Mouse (Mus musculus): ENCODE results near the gene Thap8. TPM values are rescaled to one million over a fixed set of nuclear protein-coding genes. Genes with fewer than 3 reads are reported as not detected.

Thap8 gene
- polyA plus RNA-seq, 1 experiment from 2014 or later, result 0.72 TPM

DNA sequence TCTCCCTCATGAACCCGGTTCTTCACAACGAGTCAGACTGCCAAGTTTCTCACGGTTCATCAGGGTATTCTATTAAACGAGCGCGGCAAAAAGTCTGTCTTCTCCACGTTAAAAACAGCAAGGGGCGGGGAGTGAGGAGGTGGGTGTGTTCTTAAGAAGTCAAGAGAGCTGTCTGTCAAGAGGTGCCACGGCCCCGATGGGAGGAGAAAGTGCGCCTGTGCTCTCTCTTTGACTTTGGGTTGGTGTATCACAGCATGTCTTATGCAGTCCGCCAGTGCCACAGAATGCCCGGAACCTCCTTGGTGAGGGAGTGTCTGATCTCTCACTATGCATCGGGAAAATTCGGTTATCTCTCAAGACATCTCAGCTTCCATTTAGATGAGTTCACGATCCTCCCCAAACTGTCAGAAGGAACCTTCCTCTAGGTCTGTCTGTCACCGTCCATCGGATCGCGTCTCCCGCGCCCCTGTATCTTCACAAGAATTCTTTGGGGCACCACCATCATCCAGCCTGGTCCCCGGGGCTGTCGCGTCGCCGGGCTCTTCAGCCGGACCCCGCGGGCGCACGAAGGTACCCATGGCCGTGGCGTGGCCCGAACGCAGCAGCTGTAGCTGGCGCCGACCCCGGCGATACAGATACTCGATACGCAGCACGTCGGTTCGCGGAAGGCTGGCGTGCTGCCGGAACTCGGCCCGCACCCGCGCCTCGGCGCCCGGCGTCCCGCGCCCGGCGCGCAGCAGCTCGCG is 41.8 kb downstream of the Thap8 start, which contains the start of gene E130208F15Rik:
E130208F15Rik (plus strand) TSS at position 202 of the 746 bp plus-strand sequence.
- peak within 1 kb of the TSS; percentile 80 to 83 for H3K4me3 ChIP-seq (ENCODE audit: control insufficient read depth in 1 of 2, insufficient read depth in 1 of 2, low read depth in 1 of 2, low read length in 2 of 2)
- H3K36me3 ChIP-seq (ENCODE audit: control insufficient read depth, insufficient read depth, low read length), result no peaks in the 10 kb centered on the region
- peak within 1 kb of the TSS; percentile 93 for H3K9ac ChIP-seq (ENCODE audit: low read length)
- peak within 1 kb of the TSS; percentile 88 to 92 for H3K27ac ChIP-seq (replicated peaks in 1 of 2; ENCODE audit: control insufficient read depth in 1 of 2, insufficient read depth in 1 of 2, low read depth in 2 of 2, low read length in 2 of 2)
- H3K9me3 ChIP-seq (ENCODE audit: control insufficient read depth, low read length), result no peaks in the 10 kb centered on the region
- peak; percentile 38 for ATAC-seq (ENCODE audit: insufficient number of reproducible peaks, insufficient read depth, low FRiP score, low read depth)
- H3K4me1 ChIP-seq (ENCODE audit: control insufficient read depth in 2 of 2, insufficient read depth in 2 of 2, low read length in 2 of 2), result peaks cover 3 to 14% of the 10 kb centered on the region in 2 experiments; a peak in 3 of 4 replicates
- H3K27me3 ChIP-seq (ENCODE audit: control insufficient read depth, insufficient read depth, low read length), result no peaks in the 10 kb centered on the region
- H3K4me2 ChIP-seq (ENCODE audit: low read length), result peak within 1 kb of the TSS; percentile 89
- under 1% methylated on average over 63 of the region's 63 CpGs for WGBS

DNA sequence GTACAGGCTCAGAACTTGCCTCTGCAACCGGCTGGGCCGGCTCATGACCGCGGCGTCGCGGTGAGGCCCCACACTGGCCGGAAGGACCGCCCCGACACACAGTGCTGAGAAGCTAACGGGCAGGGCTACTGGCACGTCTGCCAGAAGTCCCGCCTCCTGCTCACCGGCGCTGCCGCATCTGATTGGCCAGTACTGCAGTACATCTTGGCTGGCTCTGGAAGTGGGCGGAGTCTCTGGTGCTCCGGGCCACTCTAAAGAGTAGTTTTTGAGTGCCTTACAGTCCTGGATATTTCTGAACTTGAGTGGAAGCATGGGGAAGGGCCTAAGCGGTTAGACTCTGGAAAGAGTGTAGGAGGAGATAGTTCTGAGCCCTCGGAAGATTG is 42.4 kb downstream of the Thap8 start:
- no peaks in the 10 kb centered on the region for H3K36me3 ChIP-seq (ENCODE audit: control insufficient read depth, insufficient read depth, low read length)
- peak; percentile 98 for ATAC-seq (ENCODE audit: insufficient number of reproducible peaks, insufficient read depth, low FRiP score, low read depth)
- no peaks in the 10 kb centered on the region for H3K27me3 ChIP-seq (ENCODE audit: control insufficient read depth, insufficient read depth, low read length)
- WGBS, result under 1% methylated on average over 20 of the region's 20 CpGs
- peak overlapping the region; percentile 80 to 83 for H3K4me3 ChIP-seq (ENCODE audit: control insufficient read depth in 1 of 2, insufficient read depth in 1 of 2, low read depth in 1 of 2, low read length in 2 of 2)
- peaks cover 6 to 19% of the 10 kb centered on the region in 2 experiments for H3K4me1 ChIP-seq (ENCODE audit: control insufficient read depth in 2 of 2, insufficient read depth in 2 of 2, low read length in 2 of 2)
- no peaks in the 10 kb centered on the region for H3K9me3 ChIP-seq (ENCODE audit: control insufficient read depth, low read length)
- H3K27ac ChIP-seq (replicated peaks in 1 of 2; ENCODE audit: control insufficient read depth in 1 of 2, insufficient read depth in 1 of 2, low read depth in 2 of 2, low read length in 2 of 2), result peak overlapping the region; percentile 88 to 92
- peak overlapping the region; percentile 89 for H3K4me2 ChIP-seq (ENCODE audit: low read length)
- H3K9ac ChIP-seq (ENCODE audit: low read length), result peak overlapping the region; percentile 93

DNA sequence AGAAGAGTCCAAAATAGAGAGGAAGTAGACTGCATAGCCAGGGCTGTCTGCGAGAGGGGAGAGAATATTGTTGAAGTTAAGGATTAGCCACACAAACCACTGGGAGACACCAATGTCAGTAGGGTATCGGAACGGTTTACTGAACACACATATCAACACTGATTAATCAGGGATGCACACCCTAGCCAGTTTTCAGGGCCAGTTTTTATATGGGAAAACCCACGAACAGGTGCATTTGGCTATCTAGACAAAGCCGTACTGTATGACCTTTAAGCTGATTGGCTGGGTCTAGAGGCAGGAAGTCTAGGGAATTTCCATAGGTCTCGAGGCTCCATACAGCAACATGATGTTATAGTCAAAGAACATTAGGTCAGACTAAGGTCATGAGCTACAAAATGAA is 43.0 kb downstream of the Thap8 start:
- Histone ChIP-seq H3K36me3 (ENCODE audit: control insufficient read depth, insufficient read depth, low read length) (no peaks in the 10 kb centered on the region), H3K9ac (ENCODE audit: low read length) (peak overlapping the region; percentile 72), H3K4me3 (ENCODE audit: control insufficient read depth in 1 of 2, insufficient read depth in 1 of 2, low read depth in 1 of 2, low read length in 2 of 2) (peak overlapping the region; percentile 39 to 80), H3K4me1 (ENCODE audit: control insufficient read depth in 2 of 2, insufficient read depth in 2 of 2, low read length in 2 of 2) (peaks cover 6 to 25% of the 10 kb centered on the region in 2 experiments), H3K27me3 (ENCODE audit: control insufficient read depth, insufficient read depth, low read length) (no peaks in the 10 kb centered on the region), H3K9me3 (ENCODE audit: control insufficient read depth, low read length) (no peaks in the 10 kb centered on the region), H3K27ac (replicated peaks in 1 of 2; ENCODE audit: control insufficient read depth in 1 of 2, insufficient read depth in 1 of 2, low read depth in 2 of 2, low read length in 2 of 2) (peak overlapping the region; percentile 86 to 92), H3K4me2 (ENCODE audit: low read length) (peak overlapping the region; percentile 89)
- WGBS, result 34% methylated on average over 6 of the region's 6 CpGs
- ATAC-seq (ENCODE audit: insufficient number of reproducible peaks, insufficient read depth, low FRiP score, low read depth), result no peak

DNA sequence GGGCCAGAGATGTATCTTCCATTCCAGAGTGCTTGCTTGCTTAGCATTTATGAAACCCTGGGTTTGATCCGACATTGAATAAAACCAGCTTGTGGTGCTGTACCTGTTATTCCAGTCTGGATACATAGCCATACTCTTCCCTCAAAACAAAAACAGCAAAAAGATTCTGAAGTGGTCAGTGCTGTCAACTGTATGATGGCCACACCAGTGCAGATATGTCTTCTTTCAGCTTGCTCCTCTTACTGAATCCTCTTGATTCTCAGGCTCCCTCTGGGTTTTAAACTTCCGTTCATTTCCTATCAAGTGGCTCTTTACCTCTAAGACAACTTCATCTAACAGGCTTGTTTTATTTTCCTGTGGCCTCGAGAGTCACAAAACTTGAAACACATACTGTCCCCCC is 43.9 kb downstream of the Thap8 start, which contains the start of gene Sdhaf1:
Sdhaf1 (minus strand) TSS at position 101 of the 400 bp plus-strand sequence.
- ATAC-seq (ENCODE audit: insufficient number of reproducible peaks, insufficient read depth, low FRiP score, low read depth), result no peak
- Histone ChIP-seq H3K4me2 (ENCODE audit: low read length) (peak within 1 kb of the TSS; percentile 89), H3K9me3 (ENCODE audit: control insufficient read depth, low read length) (no peaks in the 10 kb centered on the region), H3K9ac (ENCODE audit: low read length) (peak within 1 kb of the TSS; percentile 72), H3K4me1 (ENCODE audit: control insufficient read depth in 2 of 2, insufficient read depth in 2 of 2, low read length in 2 of 2) (peaks cover 8 to 27% of the 10 kb centered on the region in 2 experiments), H3K27ac (replicated peaks in 1 of 2; ENCODE audit: control insufficient read depth in 1 of 2, insufficient read depth in 1 of 2, low read depth in 2 of 2, low read length in 2 of 2) (peak within 1 kb of the TSS; percentile 86 to 92), H3K36me3 (ENCODE audit: control insufficient read depth, insufficient read depth, low read length) (no peaks in the 10 kb centered on the region), H3K4me3 (ENCODE audit: control insufficient read depth in 1 of 2, insufficient read depth in 1 of 2, low read depth in 1 of 2, low read length in 2 of 2) (peak within 1 kb of the TSS; percentile 39 to 80; a peak in 3 of 4 replicates), H3K27me3 (ENCODE audit: control insufficient read depth, insufficient read depth, low read length) (no peaks in the 10 kb centered on the region)
- 79% methylated on average over 3 of the region's 3 CpGs for WGBS

DNA sequence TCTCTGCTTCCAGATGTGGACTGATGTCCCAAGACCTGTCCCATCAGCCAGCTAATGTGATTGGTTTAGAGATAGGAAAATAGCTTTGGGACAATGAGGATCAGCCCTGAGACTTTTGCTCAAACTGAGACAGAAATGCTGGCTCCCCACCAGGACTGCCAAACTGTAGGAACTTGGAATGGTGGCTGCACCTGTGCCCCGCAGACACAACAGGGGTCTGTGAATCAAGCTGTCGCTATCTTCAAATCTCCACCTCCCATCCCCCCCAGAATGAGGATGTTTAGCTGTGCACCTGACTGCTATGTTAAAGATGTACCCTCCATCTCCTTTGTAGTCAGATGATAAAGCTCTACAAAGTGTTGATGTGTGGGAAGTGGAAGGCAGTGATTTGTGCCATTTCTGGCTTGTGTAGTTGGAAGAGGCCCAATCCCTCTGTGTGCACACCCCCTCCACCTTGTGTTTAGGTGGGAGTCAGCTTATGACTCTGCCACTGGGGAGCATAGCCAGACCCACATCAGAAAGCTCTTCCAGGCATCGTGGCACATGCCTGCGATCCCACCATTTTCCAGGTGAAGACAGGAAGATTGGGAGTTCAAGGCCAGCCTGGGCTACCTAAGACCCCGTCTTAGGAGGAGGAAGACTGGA is 44.5 kb downstream of the Thap8 start:
- WGBS, result 75% methylated on average over 5 of the region's 5 CpGs
- H3K36me3 ChIP-seq (ENCODE audit: control insufficient read depth, insufficient read depth, low read length), result no peaks in the 10 kb centered on the region
- H3K9ac ChIP-seq (ENCODE audit: low read length), result no peak overlapping the region
- peaks cover 8 to 27% of the 10 kb centered on the region in 2 experiments for H3K4me1 ChIP-seq (ENCODE audit: control insufficient read depth in 2 of 2, insufficient read depth in 2 of 2, low read length in 2 of 2)
- no peak overlapping the region for H3K4me3 ChIP-seq (ENCODE audit: control insufficient read depth in 1 of 2, insufficient read depth in 1 of 2, low read depth in 1 of 2, low read length in 2 of 2)
- ATAC-seq (ENCODE audit: insufficient number of reproducible peaks, insufficient read depth, low FRiP score, low read depth), result no peak
- H3K27ac ChIP-seq (replicated peaks in 1 of 2; ENCODE audit: control insufficient read depth in 1 of 2, insufficient read depth in 1 of 2, low read depth in 2 of 2, low read length in 2 of 2), result no peak overlapping the region
- H3K4me2 ChIP-seq (ENCODE audit: low read length), result no peak overlapping the region
- H3K9me3 ChIP-seq (ENCODE audit: control insufficient read depth, low read length), result no peaks in the 10 kb centered on the region
- H3K27me3 ChIP-seq (ENCODE audit: control insufficient read depth, insufficient read depth, low read length), result no peaks in the 10 kb centered on the region

DNA sequence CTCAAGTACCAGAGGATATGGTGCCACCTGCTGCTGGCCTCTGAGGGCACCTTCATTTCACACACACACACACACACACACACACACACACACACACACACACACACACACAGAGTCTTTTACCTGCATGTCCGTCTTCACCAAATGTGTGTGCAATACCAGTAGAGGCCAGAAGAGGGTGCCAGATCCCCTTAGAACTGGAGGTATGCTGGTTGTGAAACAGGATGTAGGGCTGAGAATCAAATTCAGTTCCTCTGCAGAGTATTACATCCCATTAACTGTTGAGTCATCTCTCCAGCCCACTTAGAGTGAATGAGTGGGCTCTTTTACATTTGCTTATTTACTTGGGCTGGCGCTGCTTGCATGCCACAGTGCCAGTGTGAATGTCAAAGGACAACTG is 45.5 kb downstream of the Thap8 start:
- Histone ChIP-seq H3K4me3 (ENCODE audit: control insufficient read depth in 1 of 2, insufficient read depth in 1 of 2, low read depth in 1 of 2, low read length in 2 of 2) (no peak overlapping the region), H3K9ac (ENCODE audit: low read length) (no peak overlapping the region), H3K36me3 (ENCODE audit: control insufficient read depth, insufficient read depth, low read length) (no peaks in the 10 kb centered on the region)

DNA sequence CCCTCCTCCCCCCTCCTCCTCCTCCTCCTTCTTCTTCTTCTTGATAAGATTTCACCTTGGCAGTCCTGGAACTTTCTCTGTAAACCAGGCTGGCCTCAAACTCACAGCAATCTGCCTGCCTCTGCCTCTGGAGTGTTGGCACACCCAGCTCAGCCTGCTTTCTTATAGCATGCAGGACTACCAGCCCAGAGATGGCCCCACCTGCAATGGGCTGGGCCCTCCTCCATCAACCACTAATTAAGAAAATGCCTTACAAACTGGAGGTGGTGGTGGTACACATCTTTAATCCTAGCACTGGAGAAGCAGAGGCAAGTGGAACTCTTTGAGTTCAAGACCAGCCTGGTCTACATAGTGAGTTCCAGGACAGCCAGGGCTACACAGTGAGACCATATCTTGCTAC is 46.5 kb downstream of the Thap8 start:
- no peak overlapping the region for H3K4me2 ChIP-seq (ENCODE audit: low read length)
- 0 out of 4 replicates have a peak overlapping the region, but pooled peaks of 1 of the 2 experiments have one; percentile 77 for H3K27ac ChIP-seq (replicated peaks in 1 of 2; ENCODE audit: control insufficient read depth in 1 of 2, insufficient read depth in 1 of 2, low read depth in 2 of 2, low read length in 2 of 2)
- ATAC-seq (ENCODE audit: insufficient number of reproducible peaks, insufficient read depth, low FRiP score, low read depth), result no peak
- no peak overlapping the region for H3K4me3 ChIP-seq (ENCODE audit: control insufficient read depth in 1 of 2, insufficient read depth in 1 of 2, low read depth in 1 of 2, low read length in 2 of 2)
- H3K27me3 ChIP-seq (ENCODE audit: control insufficient read depth, insufficient read depth, low read length), result no peaks in the 10 kb centered on the region
- H3K4me1 ChIP-seq (ENCODE audit: control insufficient read depth in 2 of 2, insufficient read depth in 2 of 2, low read length in 2 of 2), result peaks cover 8 to 22% of the 10 kb centered on the region in 2 experiments
- no peak overlapping the region for H3K9ac ChIP-seq (ENCODE audit: low read length)
- no peaks in the 10 kb centered on the region for H3K9me3 ChIP-seq (ENCODE audit: control insufficient read depth, low read length)
- no peaks in the 10 kb centered on the region for H3K36me3 ChIP-seq (ENCODE audit: control insufficient read depth, insufficient read depth, low read length)

More for the DNA sequence above, 45.5 kb downstream of the Thap8 start:
- no peak overlapping the region for H3K4me2 ChIP-seq (ENCODE audit: low read length)
- H3K27ac ChIP-seq (replicated peaks in 1 of 2; ENCODE audit: control insufficient read depth in 1 of 2, insufficient read depth in 1 of 2, low read depth in 2 of 2, low read length in 2 of 2), result no peak overlapping the region
- H3K27me3 ChIP-seq (ENCODE audit: control insufficient read depth, insufficient read depth, low read length), result no peaks in the 10 kb centered on the region
- ATAC-seq (ENCODE audit: insufficient number of reproducible peaks, insufficient read depth, low FRiP score, low read depth), result no peak
- 55% methylated on average over 2 of the region's 2 CpGs for WGBS
- no peaks in the 10 kb centered on the region for H3K9me3 ChIP-seq (ENCODE audit: control insufficient read depth, low read length)
- H3K4me1 ChIP-seq (ENCODE audit: control insufficient read depth in 2 of 2, insufficient read depth in 2 of 2, low read length in 2 of 2), result peaks cover 8 to 27% of the 10 kb centered on the region in 2 experiments
